Mouse (Mus musculus) MEL (cell line): ENCODE results near the gene Cdk20. TPM values are rescaled to one million over a fixed set of nuclear protein-coding genes. Genes with fewer than 3 reads are reported as not detected.

Experiments
- DNase-seq: peaks from one replicate; pipeline ENCODE4 v3.0.0; 2011; ENCODE audit warnings: low read depth, low spot score
- H3K27ac ChIP-seq: 2 replicates; pipeline ENCODE4 v1.5.1; 2012; ENCODE audit warnings: low read depth, mild to moderate bottlenecking, control low read depth, low read length, moderate library complexity; ENCODE audit not compliant: control insufficient read depth
- H3K27me3 ChIP-seq, 2 experiments: fragments of 150-350 bp in 1 of 2; sonication (generic) in 1 of 2; 2 replicates each; pipeline ENCODE4 v1.6.1; 2012; ENCODE audit warnings: low read length in 2 of 2, mild to moderate bottlenecking in 2 of 2, improper control_type of control experiment in 1 of 2, moderate library complexity in 1 of 2; ENCODE audit not compliant: insufficient read depth in 2 of 2, control insufficient read depth in 1 of 2
- H3K36me3 ChIP-seq, 2 experiments: 2 replicates each; pipeline ENCODE4 v1.6.1; 2012 to 2014; ENCODE audit warnings: low read length in 2 of 2, improper control_type of control experiment in 1 of 2, inconsistent platforms in 1 of 2, mild to moderate bottlenecking in 1 of 2; ENCODE audit not compliant: insufficient read depth in 2 of 2, control insufficient read depth in 1 of 2
- H3K4me1 ChIP-seq, 2 experiments: fragments of 150-350 bp in 1 of 2; sonication (generic) in 1 of 2; 2 replicates each; pipeline ENCODE4 v1.6.1; 2012; ENCODE audit warnings: low read length in 2 of 2, improper control_type of control experiment in 1 of 2, mild to moderate bottlenecking in 1 of 2; ENCODE audit not compliant: insufficient read depth in 2 of 2, control insufficient read depth in 1 of 2
- H3K4me3 ChIP-seq, 2 experiments: fragments of 150-350 bp in 1 of 2; sonication (generic) in 1 of 2; 2 replicates each; pipeline ENCODE4 v1.5.1; 2012; ENCODE audit warnings: low read depth in 2 of 2, low read length in 2 of 2, mild to moderate bottlenecking in 2 of 2, moderate library complexity in 2 of 2, control low read depth in 1 of 2, improper control_type of control experiment in 1 of 2; ENCODE audit not compliant: control insufficient read depth in 1 of 2, insufficient read depth in 1 of 2
- H3K79me2 ChIP-seq: 2 replicates; pipeline ENCODE4 v1.6.1; 2012; ENCODE audit warnings: mild to moderate bottlenecking, low read length, moderate library complexity; ENCODE audit not compliant: control insufficient read depth, poor library complexity, insufficient read depth
- H3K9ac ChIP-seq: 2 replicates; pipeline ENCODE4 v1.6.1; 2012; ENCODE audit warnings: low read depth, mild to moderate bottlenecking, control low read depth, low read length, moderate library complexity; ENCODE audit not compliant: control insufficient read depth, poor library complexity, severe bottlenecking
- H3K9me3 ChIP-seq: fragments of 150-350 bp; sonication (generic); replicated peaks from 2 replicates; pipeline ENCODE4 v1.6.1; 2012; ENCODE audit warnings: mild to moderate bottlenecking, low read length, improper control_type of control experiment, moderate library complexity; ENCODE audit not compliant: insufficient read depth
- BHLHE40 ChIP-seq: IDR thresholded peaks from 2 replicates; pipeline ENCODE4 v1.6.1; 2012; ENCODE audit warnings: low read depth, mild to moderate bottlenecking, inconsistent platforms, low read length, improper control_type of control experiment, borderline replicate concordance
- CHD2 ChIP-seq: IDR thresholded peaks from 2 replicates; pipeline ENCODE4 v1.6.1; 2011; ENCODE audit warnings: low read length, improper control_type of control experiment
- EP300 ChIP-seq, 2 experiments: IDR thresholded peaks; 2 replicates each; pipeline ENCODE4 v1.6.1; 2011; ENCODE audit warnings: improper control_type of control experiment in 2 of 2, low read length in 2 of 2, low read depth in 1 of 2, mild to moderate bottlenecking in 1 of 2
- JUND ChIP-seq: IDR thresholded peaks from 2 replicates; pipeline ENCODE4 v1.6.1; 2011; ENCODE audit warnings: low read depth, mild to moderate bottlenecking, improper control_type of control experiment, low read length
- MYC ChIP-seq: IDR thresholded peaks from 2 replicates; pipeline ENCODE4 v1.6.1; 2011; ENCODE audit warnings: low read depth, mild to moderate bottlenecking, low read length, improper control_type of control experiment, moderate library complexity
- NRF1 ChIP-seq: IDR thresholded peaks from 2 replicates; pipeline ENCODE4 v1.6.1; 2014; ENCODE audit warnings: low read depth, mild to moderate bottlenecking, inconsistent platforms, low read length, improper control_type of control experiment, moderate library complexity; ENCODE audit not compliant: poor library complexity, insufficient read depth, severe bottlenecking
- POLR2A ChIP-seq, 2 experiments: IDR thresholded peaks; 2 replicates each; pipeline ENCODE4 v1.6.1; 2011 to 2012; ENCODE audit warnings: low read length in 2 of 2, mild to moderate bottlenecking in 2 of 2, control low read depth in 1 of 2, improper control_type of control experiment in 1 of 2, low read depth in 1 of 2, moderate library complexity in 1 of 2; ENCODE audit not compliant: control insufficient read depth in 1 of 2, insufficient read depth in 1 of 2, poor library complexity in 1 of 2
- SIN3A ChIP-seq: IDR thresholded peaks from 2 replicates; pipeline ENCODE4 v1.6.1; 2012; ENCODE audit warnings: low read length, improper control_type of control experiment, inconsistent platforms
- TAL1 ChIP-seq: IDR thresholded peaks from 2 replicates; pipeline ENCODE4 v1.6.1; 2012; ENCODE audit warnings: mild to moderate bottlenecking, inconsistent platforms, low read length, moderate library complexity, mixed read lengths
- TBP ChIP-seq: IDR thresholded peaks from 2 replicates; pipeline ENCODE4 v1.8.0; 2011; ENCODE audit warnings: low read depth, low read length, improper control_type of control experiment
- UBTF ChIP-seq: IDR thresholded peaks from 2 replicates; pipeline ENCODE4 v1.6.1; 2012; ENCODE audit warnings: low read depth, mild to moderate bottlenecking, inconsistent platforms, low read length, improper control_type of control experiment, moderate library complexity, borderline replicate concordance; ENCODE audit not compliant: insufficient read depth
- polyA plus RNA-seq, 2 experiments: library from polyadenylated mRNA; stranded (reverse) in 1 of 2; unstranded in 1 of 2; fragments of >175 nt in 1 of 2; fragments of >200 nt in 1 of 2; gene quantifications; 2 replicates each; pipeline versions ENCODE4 v1.2.1 to v1.2.4; 2012; ENCODE audit warnings: low replicate concordance in 2 of 2, low read depth in 1 of 2; ENCODE audit not compliant: insufficient read length in 2 of 2, insufficient read depth in 1 of 2, missing spikeins in 1 of 2
- total RNA-seq: library from RNA; depleted of rRNA; stranded (reverse); fragments of 300-350 nt; gene quantifications from 2 replicates; pipeline ENCODE4 v1.2.3, GENCODE M21; 2012

The Cdk20 gene
- total and polyA plus RNA-seq, 3 experiments = 3.6 to 9.3 TPM; not detected in 1

DNA sequence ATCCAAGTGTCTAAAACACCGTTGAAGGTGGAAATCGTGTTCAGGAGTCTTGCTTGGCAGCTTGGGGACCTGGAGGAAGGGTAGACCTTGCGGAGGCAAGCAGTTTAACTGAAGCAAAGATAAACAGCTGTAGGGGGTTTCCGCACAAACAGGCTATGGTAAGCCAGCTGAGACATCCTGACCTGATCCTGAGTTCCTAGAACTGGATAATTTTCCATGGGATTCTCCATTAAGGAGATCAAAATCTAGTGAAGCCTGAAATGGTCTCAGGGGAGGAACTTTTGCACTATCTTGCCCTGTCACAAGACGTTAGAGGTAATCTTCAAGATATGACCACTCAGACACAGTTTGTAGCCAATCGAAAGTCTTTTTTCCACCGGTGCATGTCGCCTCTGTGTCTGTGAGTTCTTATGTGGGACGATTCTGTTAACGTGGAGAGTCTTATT is 29.6 kb upstream of the Cdk20 start (continued):
- TF ChIP-seq MYC (no peak; the same call in 1 of the 2 replicates), NRF1 (no peak)

DNA sequence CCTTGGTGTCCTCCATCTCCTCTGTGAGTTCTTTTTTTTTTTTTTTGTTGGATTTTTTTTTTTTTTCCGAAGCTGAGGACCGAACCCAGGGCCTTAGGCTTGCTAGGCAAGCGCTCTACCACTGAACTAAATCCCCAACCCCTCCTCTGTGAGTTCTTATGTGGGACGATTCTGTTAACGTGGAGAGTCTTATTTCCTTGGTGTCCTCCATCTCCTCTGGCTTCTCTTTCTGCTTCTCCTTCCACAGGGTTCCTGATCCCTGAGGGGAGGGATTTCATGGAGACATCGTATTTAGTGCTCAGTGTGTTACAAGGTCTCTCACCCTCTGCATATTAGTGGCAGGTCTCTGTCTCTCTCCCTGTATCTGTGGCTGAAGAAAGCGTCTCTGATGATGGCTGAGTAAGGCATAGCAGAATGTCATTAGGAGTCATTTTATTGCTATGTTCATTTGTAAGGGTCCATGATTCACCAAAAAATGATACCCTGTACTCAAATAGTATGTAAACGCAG is 29.1 kb upstream of the Cdk20 start:
- H3K9me3 ChIP-seq = no peaks in the 10 kb centered on the region
- H3K4me3 ChIP-seq = peak overlapping the region; percentile 57 to 67
- TF ChIP-seq MYC (peak; percentile 4; the same call in 1 of the 2 replicates), SIN3A (no peak), TBP (peak; percentile 60; the same call in 1 of the 2 replicates), UBTF (no peak), POLR2A (IDR thresholded peaks at IDR 0.05; ENCODE audit: control insufficient read depth in 1 of 2, insufficient read depth in 1 of 2, low read depth in 1 of 2, low read length in 2 of 2, poor library complexity in 1 of 2) (peak in 1 of 2 experiments; percentile 62; a peak in 2 of 4 replicates)
- peak; percentile 71 for DNase-seq
- no peaks in the 10 kb centered on the region for H3K79me2 ChIP-seq
- H3K36me3 ChIP-seq = peaks cover 0 to 34% of the 10 kb centered on the region in 2 experiments; a peak in 2 of 4 replicates
- peak overlapping the region; percentile 91 for H3K27ac ChIP-seq
- peaks cover 16 to 24% of the 10 kb centered on the region in 2 experiments for H3K4me1 ChIP-seq
- no peaks in the 10 kb centered on the region for H3K27me3 ChIP-seq
- H3K9ac ChIP-seq = peak overlapping the region; percentile 72

- DNase-seq = no peak
- peak overlapping the region; percentile 57 to 67 for H3K4me3 ChIP-seq
- peaks cover 16 to 24% of the 10 kb centered on the region in 2 experiments for H3K4me1 ChIP-seq
These were observed 28.6 kb upstream of the Cdk20 start for GRCm38 (mm10) chr13:64403519-64403918.

GRCm38 (mm10) chr13:64405550-64405949 is 26.6 kb upstream of the Cdk20 start:
- DNase-seq = no peak
- H3K27ac ChIP-seq = no peak overlapping the region
- H3K9ac ChIP-seq = no peak overlapping the region
- no peaks in the 10 kb centered on the region for H3K27me3 ChIP-seq
- H3K79me2 ChIP-seq = no peaks in the 10 kb centered on the region
- no peaks in the 10 kb centered on the region for H3K9me3 ChIP-seq
- peaks cover 11 to 14% of the 10 kb centered on the region in 2 experiments for H3K4me1 ChIP-seq
- no peak for TF ChIP-seq CHD2
- TF ChIP-seq BHLHE40 = no peak
- no peak for TF ChIP-seq EP300 (IDR thresholded peaks at IDR 0.05; ENCODE audit: low read depth in 1 of 2, low read length in 2 of 2)
- TF ChIP-seq, all 39 proteins: peak for 0
- no peak overlapping the region for H3K4me3 ChIP-seq
- H3K36me3 ChIP-seq = peaks cover 0 to 26% of the 10 kb centered on the region in 2 experiments; a peak in 2 of 4 replicates

More at GRCm38 (mm10) chr13:64403519-64403918, 28.6 kb upstream of the Cdk20 start:
- Histone ChIP-seq H3K27me3 (no peaks in the 10 kb centered on the region), H3K27ac (peak overlapping the region; percentile 91), H3K9ac (peak overlapping the region; percentile 72), H3K9me3 (no peaks in the 10 kb centered on the region), H3K36me3 (peaks cover 0 to 34% of the 10 kb centered on the region in 2 experiments; a peak in 2 of 4 replicates), H3K79me2 (no peaks in the 10 kb centered on the region)
- TF ChIP-seq JUND (no peak), TAL1 (peak; percentile 19; the same call in 1 of the 2 replicates)
